In genomic region chr8:123103285-123103684, GRCm38 (mm10) we compare ENCODE assay signal across 8 mouse cellular contexts. TPM values are rescaled to one million over a fixed set of nuclear protein-coding genes. Genes with fewer than 3 reads are reported as not detected.
DNase-seq lines count a peak whose midpoint lies in the region; ATAC-seq and TF ChIP-seq lines count a peak whose summit lies in the region.

No protein-coding gene starts in this region.

- H3K9me3 ChIP-seq in kidney, embryonic 14.5 days (ENCODE audit: control insufficient read depth, low read length): no peaks in the 10 kb centered on the region
- H3K9me3 ChIP-seq in hindbrain, embryonic 16.5 days (ENCODE audit: control insufficient read depth, low read length): no peaks in the 10 kb centered on the region
- no peaks in the 10 kb centered on the region for H3K9me3 ChIP-seq in midbrain, postnatal 0 days (ENCODE audit: low read length)

- peaks cover 12% of the 10 kb centered on the region for H3K4me1 ChIP-seq in kidney, embryonic 14.5 days (ENCODE audit: control insufficient read depth, insufficient read depth, low read length)
- peaks cover 17% of the 10 kb centered on the region for H3K4me1 ChIP-seq in hindbrain, embryonic 16.5 days (ENCODE audit: control insufficient read depth, insufficient read depth, low read depth, low read length)
- 0 out of 2 replicates have a peak, but pooled peaks cover 3% of the 10 kb centered on the region for H3K4me1 ChIP-seq in midbrain, postnatal 0 days (ENCODE audit: insufficient read depth, low read length)

- H3K27me3 ChIP-seq in kidney, embryonic 14.5 days (ENCODE audit: control insufficient read depth, insufficient read depth, low read length): no peaks in the 10 kb centered on the region
- no peaks in the 10 kb centered on the region for H3K27me3 ChIP-seq in hindbrain, embryonic 16.5 days (replicated peaks; ENCODE audit: control insufficient read depth, insufficient read depth, low read length)
- no peaks in the 10 kb centered on the region for H3K27me3 ChIP-seq in midbrain, postnatal 0 days (ENCODE audit: insufficient read depth, low read length)

- DNase-seq in kidney, postnatal 25 days: no peak
- peak; percentile 27 for DNase-seq in R1 (ENCODE audit: low read depth, low spot score)
- no peak for DNase-seq in midbrain, postnatal 0 days (ENCODE audit: low spot score)
- no peak for DNase-seq in gastrocnemius, postnatal 25 days
- DNase-seq in layer of hippocampus, adult 8-10 months (ENCODE audit: low spot score in 2 of 2): no peak
- DNase-seq in right cerebral cortex, postnatal 4 days: no peak

- 13% methylated on average over 14 of the region's 15 CpGs for WGBS in kidney, embryonic 14.5 days
- 19% methylated on average over 14 of the region's 15 CpGs for WGBS in hindbrain, embryonic 16.5 days
- 17% methylated on average over 15 of the region's 15 CpGs for WGBS in midbrain, postnatal 0 days

- H3K36me3 ChIP-seq in kidney, embryonic 14.5 days (ENCODE audit: control insufficient read depth, insufficient read depth, low read length): peaks cover 32% of the 10 kb centered on the region
- peaks cover 18% of the 10 kb centered on the region for H3K36me3 ChIP-seq in hindbrain, embryonic 16.5 days (ENCODE audit: control insufficient read depth, insufficient read depth, low read length)
- H3K36me3 ChIP-seq in midbrain, postnatal 0 days (ENCODE audit: insufficient read depth, low read length): peaks cover 25% of the 10 kb centered on the region

- peak overlapping the region; percentile 92; the same call in 1 of the 2 replicates for H3K27ac ChIP-seq in kidney, embryonic 14.5 days (ENCODE audit: low read depth, low read length)
- H3K27ac ChIP-seq in hindbrain, embryonic 16.5 days (ENCODE audit: low read depth, low read length): peak overlapping the region; percentile 96; the same call in 1 of the 2 replicates
- 0 out of 2 replicates have a peak overlapping the region, but pooled peaks have one; percentile 97 for H3K27ac ChIP-seq in midbrain, postnatal 0 days (ENCODE audit: low read depth, low read length)

- peak overlapping the region; percentile 92 for H3K4me2 ChIP-seq in kidney, embryonic 14.5 days (replicated peaks; ENCODE audit: low read depth, low read length)
- peak overlapping the region; percentile 88 for H3K4me2 ChIP-seq in hindbrain, embryonic 16.5 days (ENCODE audit: low read length)
- peak overlapping the region; percentile 78 for H3K4me2 ChIP-seq in midbrain, postnatal 0 days (ENCODE audit: low read depth, low read length, poor library complexity, severe bottlenecking)

- ATAC-seq in kidney, embryonic 14.5 days (ENCODE audit: low FRiP score, low TSS enrichment): no peak
- ATAC-seq in hindbrain, embryonic 16.5 days: no peak
- ATAC-seq in midbrain, postnatal 0 days (ENCODE audit: low FRiP score): no peak

- peak overlapping the region; percentile 96 for H3K9ac ChIP-seq in kidney, embryonic 14.5 days (ENCODE audit: low read depth, low read length)
- peak overlapping the region; percentile 92 for H3K9ac ChIP-seq in hindbrain, embryonic 16.5 days (ENCODE audit: low read depth, low read length)
- H3K9ac ChIP-seq in midbrain, postnatal 0 days (replicated peaks; ENCODE audit: low read length, poor library complexity, severe bottlenecking): peak overlapping the region; percentile 86

- H3K4me3 ChIP-seq in kidney, embryonic 14.5 days (ENCODE audit: low read length): peak overlapping the region; percentile 63
- H3K4me3 ChIP-seq in hindbrain, embryonic 16.5 days (ENCODE audit: low read length): peak overlapping the region; percentile 77
- H3K4me3 ChIP-seq in midbrain, postnatal 0 days (ENCODE audit: low read depth, low read length): peak overlapping the region; percentile 83

- no peak for TF ChIP-seq CTCF in midbrain, postnatal 0 days (IDR thresholded peaks at IDR 0.05)

RNA-seq across cellular contexts. Expression of gene Rpl13, which starts 1.1 kb away (rescaled TPM):
- polyA plus RNA-seq in kidney, embryonic 14.5 days (2014; fragmentation: Nextera tagmentation; extraction: Ambion mirVana): 1,702 and 2,075 TPM in 2 replicates
- polyA plus RNA-seq in hindbrain, embryonic 16.5 days (2015; fragmentation: Nextera tagmentation; extraction: Ambion mirVana): 588 and 678 TPM in 2 replicates
- 2,117 and 2,785 TPM in 2 replicates for total RNA-seq in midbrain, postnatal 0 days (2014; rRNA removed)
- 801 and 821 TPM in 2 replicates for polyA plus RNA-seq in midbrain, postnatal 0 days (2015; fragmentation: Nextera tagmentation; extraction: Ambion mirVana)
- 100 to 1,000 TPM; 366 to 379 TPM for total RNA-seq in gastrocnemius, postnatal 25 days (2021)
- total RNA-seq in layer of hippocampus, adult 8-10 months (2022): 100 to 1,000 TPM; 359 to 512 (median 443) TPM

RNA-seq across cellular contexts. Expression of gene Cpne7, which starts 13.9 kb away (rescaled TPM):
- 0.11 and 0.41 TPM in 2 replicates for polyA plus RNA-seq in kidney, embryonic 14.5 days (2014; fragmentation: Nextera tagmentation; extraction: Ambion mirVana)
- 5.9 and 8.6 TPM in 2 replicates for polyA plus RNA-seq in hindbrain, embryonic 16.5 days (2015; fragmentation: Nextera tagmentation; extraction: Ambion mirVana)
- total RNA-seq in midbrain, postnatal 0 days (2014; rRNA removed): 29.2 and 33.0 TPM in 2 replicates
- 28.0 and 29.1 TPM in 2 replicates for polyA plus RNA-seq in midbrain, postnatal 0 days (2015; fragmentation: Nextera tagmentation; extraction: Ambion mirVana)
- total RNA-seq in gastrocnemius, postnatal 25 days (2021): under 1 TPM in 1 of 2 experiments, not detected in 1; 0.13 TPM
- total RNA-seq in layer of hippocampus, adult 8-10 months (2022): 100 to 1,000 TPM; 277 to 341 (median 303) TPM

RNA-seq across cellular contexts. Expression of gene Spg7, which starts 40.5 kb away (rescaled TPM):
- polyA plus RNA-seq in kidney, embryonic 14.5 days (2014; fragmentation: Nextera tagmentation; extraction: Ambion mirVana): 45.9 and 51.2 TPM in 2 replicates
- 44.6 and 46.5 TPM in 2 replicates for polyA plus RNA-seq in hindbrain, embryonic 16.5 days (2015; fragmentation: Nextera tagmentation; extraction: Ambion mirVana)
- 47.2 and 64.3 TPM in 2 replicates for total RNA-seq in midbrain, postnatal 0 days (2014; rRNA removed)
- polyA plus RNA-seq in midbrain, postnatal 0 days (2015; fragmentation: Nextera tagmentation; extraction: Ambion mirVana): 50.1 and 51.3 TPM in 2 replicates
- total RNA-seq in gastrocnemius, postnatal 25 days (2021): 10 to 100 TPM; 60.5 to 66.3 TPM
- 10 to 100 TPM; 51.8 to 64.2 (median 60.9) TPM for total RNA-seq in layer of hippocampus, adult 8-10 months (2022)

RNA-seq across cellular contexts. Expression of gene Sult5a1, which starts 54.8 kb away (rescaled TPM):
- 8.3 and 8.7 TPM in 2 replicates for polyA plus RNA-seq in kidney, embryonic 14.5 days (2014; fragmentation: Nextera tagmentation; extraction: Ambion mirVana)
- 1.8 and 2.5 TPM in 2 replicates for polyA plus RNA-seq in hindbrain, embryonic 16.5 days (2015; fragmentation: Nextera tagmentation; extraction: Ambion mirVana)
- total RNA-seq in midbrain, postnatal 0 days (2014; rRNA removed): 0.80 and 2.8 TPM in 2 replicates
- polyA plus RNA-seq in midbrain, postnatal 0 days (2015; fragmentation: Nextera tagmentation; extraction: Ambion mirVana): 1.1 and 2.2 TPM in 2 replicates
- total RNA-seq in gastrocnemius, postnatal 25 days (2021): 1 to 10 TPM; 1.4 to 1.8 TPM
- 1 to 10 TPM; 1.7 to 3.1 (median 1.9) TPM for total RNA-seq in layer of hippocampus, adult 8-10 months (2022)

Comparison
In these comparisons a context has a peak if more than half of its experiments do, and no peak if none do; other contexts are left out.
1. RNA of gene Cpne7, which starts 13.9 kb away (total RNA-seq): 277 to 341 TPM in layer of hippocampus, adult 8-10 months and 29.2 to 33.0 TPM in midbrain, postnatal 0 days; 0.13 TPM in gastrocnemius, postnatal 25 days; every median in the first group is over 10 times any median in the second.
2. Peak in every context shown above with its lines, with median percentiles within 50 percentile points of each other: H3K27ac ChIP-seq, H3K4me2 ChIP-seq, H3K4me3 ChIP-seq and H3K9ac ChIP-seq.